Mouse (Mus musculus) embryonic fibroblast, embryonic 13.5 days (primary cell): Measurements from ENCODE around the gene Elmo1.

Experiments used
- CTCF ChIP-seq: IDR thresholded peaks from 2 replicates; pipeline ENCODE4 v1.5.1; 2011; ENCODE audit warnings: mild to moderate bottlenecking, control low read depth, low read length, moderate library complexity, borderline replicate concordance; ENCODE audit not compliant: insufficient read depth
- POLR2A ChIP-seq: IDR thresholded peaks from 2 replicates; pipeline ENCODE4 v1.6.1; 2011; ENCODE audit warnings: low read depth, mild to moderate bottlenecking, control low read depth, low read length, moderate library complexity

GRCm38 (mm10) chr13:20072043-20072442 lies 18.4 kb upstream of the Elmo1 start:
- TF ChIP-seq CTCF (no peak), POLR2A (no peak)
